Mouse (Mus musculus) limb, embryonic 12.5 days (tissue): ENCODE measurements around the gene Myo1a. TPM values are rescaled to one million over a fixed set of nuclear protein-coding genes. Genes with fewer than 3 reads are reported as not detected.

Experiments used
- ATAC-seq: fragments of 200-750 bp; cut with Nextera tagmentation; 2 replicates; pipeline ENCODE4 v1.8.0; 2017; ENCODE audit warnings: low read depth, moderate TSS enrichment; ENCODE audit not compliant: insufficient number of reproducible peaks, insufficient read depth, low FRiP score, low TSS enrichment
- H3K27ac ChIP-seq: fragments of 300-500 bp; sonication (generic); 2 replicates; pipeline ENCODE4 v1.5.1; 2016; ENCODE audit warnings: mild to moderate bottlenecking, moderate library complexity
- H3K27me3 ChIP-seq: fragments of 300-500 bp; sonication (generic); 2 replicates; pipeline ENCODE4 v1.6.1; 2016; ENCODE audit warnings: mild to moderate bottlenecking, moderate library complexity
- H3K36me3 ChIP-seq: fragments of 300-500 bp; sonication (generic); 2 replicates; pipeline ENCODE4 v1.6.1; 2016; ENCODE audit warnings: mild to moderate bottlenecking, moderate library complexity
- H3K4me1 ChIP-seq: fragments of 300-500 bp; sonication (generic); replicated peaks from 2 replicates; pipeline ENCODE4 v1.6.1; 2016
- H3K4me2 ChIP-seq: fragments of 300-500 bp; sonication (generic); 2 replicates; pipeline ENCODE4 v1.6.1; 2016; ENCODE audit warnings: mild to moderate bottlenecking, moderate library complexity
- H3K4me3 ChIP-seq: fragments of 300-500 bp; sonication (generic); replicated peaks from 2 replicates; pipeline ENCODE4 v1.5.1; 2016; ENCODE audit warnings: mild to moderate bottlenecking
- H3K9ac ChIP-seq: fragments of 300-500 bp; sonication (generic); replicated peaks from 2 replicates; pipeline ENCODE4 v1.6.1; 2016; ENCODE audit warnings: mild to moderate bottlenecking, moderate library complexity
- H3K9me3 ChIP-seq: fragments of 300-500 bp; sonication (generic); 2 replicates; pipeline ENCODE4 v1.6.1; 2016; ENCODE audit warnings: mild to moderate bottlenecking, moderate library complexity
- WGBS: fragments of 180-500 bp; shearing (Covaris S2); methylation state at CpG from one replicate; pipeline ENCODE4 v1.1.7; 2016; 5-methylcytosine and 5-hydroxymethylcytosine counted together
- polyA plus RNA-seq: library from polyadenylated mRNA; unstranded; fragments of >200 nt; fragmentation: Nextera tagmentation; extraction: Ambion mirVana; gene quantifications from 2 replicates; pipeline ENCODE4 v1.2.1, GENCODE M21; 2016

Myo1a gene
- polyA plus RNA-seq, 1 experiment from 2014 or later = 0.59 TPM

GRCm38 (mm10) chr10:127704293-127704692, 677 bp upstream of the Myo1a start:
- H3K4me1 ChIP-seq = no peaks in the 10 kb centered on the region
- H3K9me3 ChIP-seq = no peaks in the 10 kb centered on the region
- H3K4me2 ChIP-seq = no peak overlapping the region
- no peak for ATAC-seq
- H3K27ac ChIP-seq = no peak overlapping the region
- no peaks in the 10 kb centered on the region for H3K27me3 ChIP-seq
- WGBS = 67% methylated on average over 2 of the region's 2 CpGs
- no peak overlapping the region for H3K4me3 ChIP-seq
- H3K36me3 ChIP-seq = peaks cover 6% of the 10 kb centered on the region
- no peak overlapping the region for H3K9ac ChIP-seq

DNA sequence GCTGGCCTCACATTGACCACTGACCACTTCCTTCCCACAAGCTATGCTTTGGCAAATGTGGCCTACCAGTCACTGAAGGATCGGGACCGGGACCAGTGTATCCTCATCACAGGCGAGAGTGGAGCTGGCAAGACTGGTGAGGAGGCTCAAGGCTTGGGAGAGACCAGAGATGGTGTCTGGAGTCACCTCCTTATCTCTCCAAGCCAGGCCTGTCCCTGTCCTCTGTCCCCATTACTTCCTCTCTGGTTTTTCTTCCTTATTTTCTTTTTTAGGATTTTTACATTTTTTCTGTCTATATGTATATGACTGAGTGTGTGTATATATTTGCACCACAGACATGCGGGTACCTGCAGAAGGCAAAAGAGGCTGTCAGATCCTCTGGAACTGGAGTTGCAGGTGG, 813 bp downstream of the Myo1a start:
- H3K27ac ChIP-seq = no peak overlapping the region
- H3K9me3 ChIP-seq = no peaks in the 10 kb centered on the region
- H3K4me1 ChIP-seq = no peaks in the 10 kb centered on the region
- H3K36me3 ChIP-seq = no peaks in the 10 kb centered on the region
- no peak for ATAC-seq
- H3K27me3 ChIP-seq = no peaks in the 10 kb centered on the region
- H3K9ac ChIP-seq = no peak overlapping the region
- H3K4me3 ChIP-seq = no peak overlapping the region
- 89% methylated on average over 4 of the region's 4 CpGs for WGBS
- H3K4me2 ChIP-seq = no peak overlapping the region

DNA sequence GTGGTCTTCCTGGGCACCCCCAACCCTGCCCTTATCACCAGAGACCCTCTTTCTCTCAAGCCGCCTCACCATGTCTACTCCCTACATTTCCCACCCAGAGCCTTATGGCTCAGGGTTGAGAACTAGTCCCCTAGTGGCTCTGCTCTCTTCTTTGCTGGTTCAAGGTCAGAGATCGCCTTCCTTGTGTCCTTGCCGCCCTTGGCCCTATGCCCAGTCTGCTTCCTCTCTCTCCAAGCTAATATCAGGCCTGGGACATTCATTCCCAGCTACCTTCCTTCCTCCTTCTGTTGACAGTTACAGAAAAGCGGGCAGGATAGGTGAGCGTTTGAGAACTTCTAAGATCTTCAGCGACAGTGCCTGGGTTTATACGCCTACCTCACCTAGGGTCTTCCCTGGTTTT, 2.8 kb downstream of the Myo1a start:
- no peak for ATAC-seq
- no peaks in the 10 kb centered on the region for H3K27me3 ChIP-seq
- H3K4me3 ChIP-seq = no peak overlapping the region
- H3K27ac ChIP-seq = no peak overlapping the region
- no peaks in the 10 kb centered on the region for H3K9me3 ChIP-seq
- 88% methylated on average over 7 of the region's 7 CpGs for WGBS
- no peaks in the 10 kb centered on the region for H3K36me3 ChIP-seq
- H3K4me2 ChIP-seq = no peak overlapping the region
- H3K9ac ChIP-seq = no peak overlapping the region
- peaks cover 6% of the 10 kb centered on the region; the same call in 1 of the 2 replicates for H3K4me1 ChIP-seq

DNA sequence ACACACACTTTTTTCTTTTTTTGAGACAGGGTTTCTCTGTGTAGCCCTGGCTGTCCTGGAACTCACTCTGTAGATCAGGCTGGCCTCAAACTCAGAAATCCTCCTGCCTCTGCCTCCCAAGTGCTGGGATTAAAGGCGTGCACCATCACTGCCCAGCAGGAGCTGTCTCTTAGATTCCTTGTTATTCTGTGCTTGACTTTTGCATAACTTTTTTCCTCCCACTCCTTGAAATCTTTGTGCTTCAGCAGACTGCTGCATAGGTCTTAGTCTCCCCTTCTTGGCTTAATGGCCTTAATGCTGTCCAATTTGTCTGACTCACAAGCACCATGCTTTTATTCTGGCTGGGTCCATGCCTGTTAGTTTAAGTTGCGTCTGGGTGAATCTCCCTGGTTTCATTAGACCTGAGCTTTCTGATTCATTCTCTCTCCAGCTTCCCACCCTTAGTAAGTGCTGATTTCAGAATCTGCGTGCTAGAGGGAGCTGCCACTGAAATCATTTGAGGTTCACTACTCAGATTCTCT, 3.9 kb downstream of the Myo1a start:
- H3K36me3 ChIP-seq = no peaks in the 10 kb centered on the region
- H3K9me3 ChIP-seq = no peaks in the 10 kb centered on the region
- H3K27me3 ChIP-seq = no peaks in the 10 kb centered on the region
- no peak overlapping the region for H3K9ac ChIP-seq
- H3K27ac ChIP-seq = no peak overlapping the region
- peaks cover 16% of the 10 kb centered on the region for H3K4me1 ChIP-seq
- H3K4me2 ChIP-seq = no peak overlapping the region
- ATAC-seq = no peak
- 82% methylated on average over 3 of the region's 3 CpGs for WGBS
- no peak overlapping the region for H3K4me3 ChIP-seq

GRCm38 (mm10) chr10:127710331-127710730, 5.4 kb downstream of the Myo1a start:
- no peaks in the 10 kb centered on the region for H3K9me3 ChIP-seq
- no peak overlapping the region for H3K4me2 ChIP-seq
- no peak overlapping the region for H3K9ac ChIP-seq
- 80% methylated on average over 13 of the region's 13 CpGs for WGBS
- no peaks in the 10 kb centered on the region for H3K27me3 ChIP-seq
- no peak overlapping the region for H3K4me3 ChIP-seq
- peaks cover 17% of the 10 kb centered on the region for H3K4me1 ChIP-seq
- no peaks in the 10 kb centered on the region for H3K36me3 ChIP-seq
- ATAC-seq = no peak
- H3K27ac ChIP-seq = no peak overlapping the region

DNA sequence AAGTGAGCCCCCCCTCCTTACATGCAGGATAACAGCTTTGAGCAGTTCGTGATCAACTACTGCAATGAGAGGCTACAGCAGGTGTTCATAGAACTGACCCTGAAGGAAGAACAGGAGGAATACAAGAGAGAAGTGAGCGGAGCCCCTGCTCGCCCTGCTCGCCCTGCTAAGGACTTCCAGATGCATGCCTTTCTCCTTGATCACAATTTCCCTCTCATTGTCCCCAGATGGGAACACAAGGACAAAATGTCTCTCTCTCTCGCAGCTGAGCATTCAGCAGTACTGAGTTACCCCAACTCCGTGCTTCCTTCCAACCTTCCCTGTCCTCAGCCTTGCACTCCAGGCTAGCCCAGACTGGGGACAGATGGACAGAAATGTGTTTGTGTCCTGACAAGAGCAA, 7.8 kb downstream of the Myo1a start:
- WGBS = 42% methylated on average over 6 of the region's 6 CpGs
- no peak overlapping the region for H3K27ac ChIP-seq
- no peaks in the 10 kb centered on the region for H3K9me3 ChIP-seq
- H3K4me1 ChIP-seq = peaks cover 17% of the 10 kb centered on the region
- H3K4me2 ChIP-seq = no peak overlapping the region
- no peak for ATAC-seq
- H3K4me3 ChIP-seq = no peak overlapping the region
- no peaks in the 10 kb centered on the region for H3K27me3 ChIP-seq
- no peaks in the 10 kb centered on the region for H3K36me3 ChIP-seq
- no peak overlapping the region for H3K9ac ChIP-seq

- Histone ChIP-seq H3K4me3 (0 out of 2 replicates have a peak overlapping the region, but pooled peaks have one; percentile 7), H3K27ac (no peak overlapping the region), H3K36me3 (no peaks in the 10 kb centered on the region), H3K9ac (peak overlapping the region; percentile 47), H3K4me1 (peaks cover 30% of the 10 kb centered on the region), H3K27me3 (peaks cover 58% of the 10 kb centered on the region), H3K4me2 (peak overlapping the region; percentile 45), H3K9me3 (no peaks in the 10 kb centered on the region)
- WGBS = 13% methylated on average over 20 of the region's 20 CpGs
- ATAC-seq = no peak
Observed at GRCm38 (mm10) chr10:127721671-127722418, 16.9 kb downstream of the Myo1a start.

DNA sequence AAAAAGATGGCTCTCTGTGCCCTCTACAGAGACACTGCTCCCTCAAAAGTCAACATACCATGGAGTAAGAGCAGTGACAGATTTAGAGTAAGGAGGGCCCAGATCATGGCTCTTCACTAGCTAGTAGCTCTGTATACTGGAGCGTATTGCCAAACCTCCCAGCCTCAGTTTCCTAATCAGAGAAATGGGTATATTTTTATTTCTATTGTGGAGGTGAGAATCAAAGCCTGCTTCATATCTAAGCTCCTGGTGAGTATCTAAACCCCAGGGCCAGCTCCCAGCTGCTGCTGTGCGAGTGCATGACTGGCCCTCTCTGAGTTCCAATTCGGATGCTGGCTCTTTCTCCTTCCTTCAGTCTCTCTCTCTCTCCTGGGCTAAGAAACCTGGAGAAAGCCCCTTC, 19.2 kb downstream of the Myo1a start, which contains the start of gene Tac2:
Gene Tac2, plus strand, starts transcription at position 301 of the 400 bp plus-strand sequence.
- no peak for ATAC-seq

DNA sequence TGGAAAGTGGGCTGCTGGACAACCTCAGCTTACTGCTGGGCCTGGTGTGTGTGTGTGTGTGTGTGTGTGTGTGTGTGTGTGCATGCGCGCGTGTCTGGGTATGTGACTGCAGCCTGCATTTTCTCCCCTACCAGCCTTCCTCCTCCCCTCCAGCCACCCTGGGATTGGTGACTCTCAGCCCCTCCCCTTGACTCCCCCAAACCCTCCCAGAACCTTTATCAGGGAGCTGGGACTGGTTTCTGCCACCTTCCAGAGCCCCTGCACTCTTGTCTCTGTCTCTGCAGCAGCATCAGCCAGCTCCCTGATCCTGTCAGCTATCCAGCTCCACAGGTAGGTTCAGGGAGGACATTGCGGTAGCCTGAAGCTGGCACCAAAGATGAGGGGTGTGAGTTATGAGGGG, 20.2 kb downstream of the Myo1a start:
- H3K27me3 ChIP-seq = peaks cover 62% of the 10 kb centered on the region
- no peaks in the 10 kb centered on the region for H3K9me3 ChIP-seq
- no peak overlapping the region for H3K9ac ChIP-seq
- H3K36me3 ChIP-seq = no peaks in the 10 kb centered on the region
- ATAC-seq = no peak
- H3K4me2 ChIP-seq = no peak overlapping the region
- no peak overlapping the region for H3K27ac ChIP-seq
- no peak overlapping the region for H3K4me3 ChIP-seq
- peaks cover 25% of the 10 kb centered on the region for H3K4me1 ChIP-seq
- WGBS = 59% methylated on average over 4 of the region's 4 CpGs

More for the DNA sequence above, 19.2 kb downstream of the Myo1a start, which contains the start of gene Tac2:
- WGBS = 81% methylated on average over 3 of the region's 3 CpGs
- H3K9me3 ChIP-seq = no peaks in the 10 kb centered on the region
- H3K4me1 ChIP-seq = peaks cover 25% of the 10 kb centered on the region
- H3K36me3 ChIP-seq = no peaks in the 10 kb centered on the region
- no peak within 1 kb of the TSS for H3K27ac ChIP-seq
- peaks cover 70% of the 10 kb centered on the region for H3K27me3 ChIP-seq
- no peak within 1 kb of the TSS for H3K4me2 ChIP-seq
- no peak within 1 kb of the TSS for H3K4me3 ChIP-seq
- no peak within 1 kb of the TSS for H3K9ac ChIP-seq

DNA sequence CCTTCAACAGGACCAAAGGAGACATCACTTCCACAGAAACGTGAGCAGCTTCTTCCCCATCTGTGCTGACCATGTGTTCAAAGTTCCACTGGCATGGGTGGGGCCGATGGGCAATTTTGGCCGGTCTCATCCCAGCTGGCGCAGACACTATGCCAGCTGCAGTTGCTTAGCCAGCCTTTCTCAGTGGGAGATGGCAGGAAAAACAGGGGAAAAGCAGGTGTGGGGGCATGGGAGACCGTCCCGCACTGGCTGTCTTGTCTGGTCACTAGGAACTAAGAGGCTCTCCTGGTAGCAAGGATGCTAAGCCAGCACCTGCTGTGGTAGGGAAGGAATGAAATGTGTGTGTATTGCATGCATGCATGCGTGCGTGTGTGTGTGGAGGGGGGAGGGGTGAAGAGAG, 23.5 kb downstream of the Myo1a start:
- no peak overlapping the region for H3K27ac ChIP-seq
- peaks cover 14% of the 10 kb centered on the region for H3K4me1 ChIP-seq
- no peaks in the 10 kb centered on the region for H3K36me3 ChIP-seq
- 77% methylated on average over 8 of the region's 8 CpGs for WGBS
- no peak overlapping the region for H3K9ac ChIP-seq
- H3K27me3 ChIP-seq = peaks cover 35% of the 10 kb centered on the region
- H3K4me3 ChIP-seq = no peak overlapping the region
- no peaks in the 10 kb centered on the region for H3K9me3 ChIP-seq
- no peak overlapping the region for H3K4me2 ChIP-seq
- no peak for ATAC-seq

DNA sequence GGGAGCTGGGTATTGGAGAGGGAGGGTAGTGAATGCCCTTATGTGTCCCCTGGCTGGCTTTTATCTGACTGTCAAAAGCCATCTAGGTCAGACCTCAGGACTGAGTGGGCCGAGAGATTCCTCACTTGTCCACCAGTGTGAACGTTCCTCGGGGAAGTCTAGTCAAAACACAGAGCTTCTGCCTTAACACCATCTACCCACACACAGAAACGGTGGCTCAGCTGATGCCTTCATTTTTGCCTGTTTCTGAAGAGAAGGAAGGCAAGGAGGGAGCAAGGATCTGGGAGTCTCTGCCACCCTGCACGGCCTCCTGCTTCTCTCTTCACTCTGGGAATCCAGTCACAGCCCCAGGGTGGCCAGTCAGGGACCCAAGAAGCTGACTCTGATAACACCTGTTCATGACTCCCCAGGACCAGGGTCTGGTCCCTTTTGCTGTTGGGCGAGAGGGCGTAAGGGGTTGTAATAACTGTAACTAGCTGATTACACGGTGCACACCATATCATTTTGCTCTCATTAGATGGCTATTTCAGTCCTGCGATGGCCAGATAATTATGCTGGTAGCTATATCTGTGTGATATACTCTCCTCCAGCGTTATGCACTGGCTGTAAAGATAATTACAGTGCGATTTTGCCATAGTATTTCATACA, 25.4 kb downstream of the Myo1a start:
- H3K9me3 ChIP-seq = no peaks in the 10 kb centered on the region
- H3K27me3 ChIP-seq = peaks cover 22% of the 10 kb centered on the region
- H3K36me3 ChIP-seq = no peaks in the 10 kb centered on the region
- H3K4me3 ChIP-seq = no peak overlapping the region
- H3K4me2 ChIP-seq = no peak overlapping the region
- WGBS = 67% methylated on average over 11 of the region's 11 CpGs
- H3K9ac ChIP-seq = no peak overlapping the region
- ATAC-seq = no peak
- H3K27ac ChIP-seq = no peak overlapping the region
- peaks cover 6% of the 10 kb centered on the region; the same call in 1 of the 2 replicates for H3K4me1 ChIP-seq
